Mouse (Mus musculus) testis, postnatal 10 days (tissue): Measurements from ENCODE around the gene Cdh13.

Experiments used
- DNase-seq: peaks from one replicate; pipeline ENCODE4 v3.0.0; 2021; ENCODE audit warnings: low spot score

Gene Cdh13

DNA sequence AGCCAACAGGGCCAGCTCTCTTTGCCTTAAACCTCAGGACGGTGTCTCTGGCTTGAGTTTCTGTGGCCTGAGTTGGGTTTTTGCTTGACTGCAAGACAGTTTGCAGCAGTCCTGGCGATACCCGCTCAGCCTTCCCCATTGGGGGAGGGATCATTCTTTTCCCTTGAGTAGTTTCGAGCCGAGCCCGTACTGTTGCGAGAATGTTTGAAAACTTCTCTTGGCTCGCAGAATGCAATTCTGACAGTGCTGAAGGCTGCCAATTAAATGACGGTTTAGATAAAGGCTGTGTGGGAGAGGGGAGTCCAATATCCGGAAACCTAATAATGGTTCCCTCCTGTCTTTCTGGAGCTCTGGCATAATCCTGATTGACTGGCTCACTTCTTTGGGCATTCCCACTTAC, 23.4 kb downstream of the Cdh13 start:
- DNase-seq, result no peak

DNA sequence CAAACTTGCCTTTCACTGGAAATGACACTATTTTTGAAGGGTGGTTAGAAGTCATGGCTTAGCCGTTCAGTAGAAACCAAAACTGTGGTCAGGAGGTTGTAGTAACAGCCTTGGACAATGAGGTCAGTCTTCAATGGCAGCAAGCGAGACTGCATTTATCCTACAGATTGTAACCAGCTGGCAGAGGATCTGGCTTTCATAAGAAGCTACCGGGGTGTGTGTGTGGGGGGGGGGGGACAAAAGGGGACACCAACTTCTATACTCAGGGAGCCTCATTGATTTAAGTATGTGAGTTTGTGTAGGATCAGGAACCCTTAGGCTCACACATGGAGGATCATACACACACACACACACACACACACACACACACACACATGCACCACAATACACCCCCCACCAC, 25.6 kb downstream of the Cdh13 start:
- no peak for DNase-seq

DNA sequence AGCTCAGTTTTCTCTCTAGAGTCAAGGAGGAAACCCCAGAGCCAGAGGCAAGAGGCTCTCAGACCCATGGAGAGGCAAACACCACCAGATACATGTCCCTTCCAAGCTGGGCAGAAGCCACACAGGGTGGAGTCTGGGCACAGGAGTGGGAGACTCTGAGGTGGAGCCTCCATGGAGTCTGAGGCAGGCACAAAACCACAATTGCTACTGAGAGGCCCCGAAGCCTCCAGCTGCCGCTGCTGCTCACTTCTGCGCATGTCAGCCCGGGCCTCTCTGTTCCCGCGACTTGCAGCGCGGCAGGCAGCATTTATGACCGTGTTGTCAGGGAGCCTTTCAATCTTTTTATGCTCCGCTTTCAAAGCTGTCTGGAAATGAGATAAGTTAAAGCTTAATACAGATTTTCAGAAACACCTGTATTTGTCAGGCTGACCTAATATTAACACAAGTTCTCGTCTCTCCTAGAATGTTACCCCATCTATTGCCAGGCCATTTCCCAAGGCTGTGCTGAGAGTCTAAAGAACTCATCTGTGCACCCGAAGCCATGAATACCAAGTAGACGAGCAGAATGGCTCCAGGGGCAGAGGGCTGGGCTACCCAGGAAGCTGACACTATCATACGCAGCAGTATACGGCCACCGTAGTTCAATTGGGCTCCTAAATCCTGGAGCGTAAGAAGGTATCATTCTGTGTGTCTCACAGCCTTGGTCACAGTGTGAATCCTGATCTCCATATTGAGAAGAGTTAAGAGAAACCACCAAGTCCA, 30.1 kb downstream of the Cdh13 start:
- no peak for DNase-seq

DNA sequence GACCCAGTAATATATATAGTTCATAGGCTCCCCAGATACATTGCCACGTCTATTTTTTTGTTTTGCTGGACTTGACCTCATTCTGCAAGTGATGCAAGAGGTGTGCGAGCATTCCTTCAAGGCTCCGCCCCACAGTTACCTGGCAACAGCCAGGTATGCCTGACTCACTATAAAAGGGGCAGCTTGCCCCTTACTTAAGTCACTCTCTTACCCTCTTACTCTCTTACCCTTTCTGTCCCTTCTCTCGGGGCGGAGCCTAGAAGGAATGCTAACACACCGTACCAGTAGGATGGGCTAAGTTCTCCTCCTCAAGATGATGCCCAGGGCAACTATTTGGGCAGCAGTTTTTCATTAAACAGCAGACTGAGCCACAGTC, 30.6 kb downstream of the Cdh13 start:
- DNase-seq, result no peak

DNA sequence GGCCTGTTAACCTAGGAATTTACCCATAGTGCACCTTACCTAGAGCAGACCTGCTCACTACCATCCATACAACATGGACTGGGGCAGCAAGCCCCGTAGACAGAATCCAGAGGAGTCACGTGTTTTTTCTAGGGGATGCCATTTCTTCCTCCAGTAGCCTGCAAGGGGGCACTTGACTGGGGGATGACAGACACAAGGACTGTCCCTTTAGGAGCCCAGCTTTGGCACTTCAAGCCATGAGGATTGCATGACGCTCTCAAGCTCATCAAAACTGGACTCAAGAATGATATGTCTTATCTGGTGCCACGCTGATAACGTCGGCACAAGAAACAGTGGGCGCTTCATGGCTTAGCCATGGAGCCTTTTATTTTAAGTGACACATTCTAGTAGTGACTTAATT, 31.4 kb downstream of the Cdh13 start:
- DNase-seq, result no peak

DNA sequence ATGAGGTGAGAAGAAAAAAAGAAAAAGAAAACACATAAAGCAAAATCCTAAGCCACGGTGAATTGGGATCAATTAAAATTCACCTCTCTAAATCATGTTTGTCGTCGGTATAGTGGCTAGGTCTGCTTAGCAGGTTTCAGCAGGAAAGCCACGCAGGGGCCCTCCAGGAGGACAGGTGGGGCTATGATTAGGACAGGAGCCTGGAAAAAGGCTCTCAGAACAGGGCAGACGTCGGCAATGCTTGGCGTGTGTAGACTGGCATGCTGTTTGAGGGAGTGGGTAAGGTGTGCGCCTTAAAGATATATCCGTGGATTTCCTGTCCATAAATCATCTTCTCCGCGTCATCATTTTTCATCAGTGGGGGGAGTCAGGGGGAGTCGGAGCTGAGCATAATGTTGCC, 32.9 kb downstream of the Cdh13 start:
- DNase-seq, result no peak

DNA sequence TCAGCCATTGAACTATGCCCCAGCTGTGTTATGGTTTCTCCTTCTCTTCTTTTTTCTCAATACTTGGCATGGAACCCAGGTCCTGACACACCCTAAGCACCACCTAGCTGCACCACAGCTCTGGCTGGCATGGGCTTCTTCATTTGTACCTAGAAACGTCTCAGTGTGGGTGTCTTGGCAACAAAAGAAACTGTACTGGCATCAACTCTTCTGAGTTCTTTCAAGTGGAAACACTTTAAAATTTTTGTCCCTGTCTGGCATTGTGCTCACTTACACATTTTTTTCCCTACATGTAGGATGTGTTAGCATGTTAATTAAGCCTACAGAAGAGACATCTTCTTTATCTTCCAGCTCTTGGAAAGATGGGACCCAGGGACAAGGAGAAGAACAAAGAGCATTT, 37.0 kb downstream of the Cdh13 start:
- DNase-seq, result no peak

DNA sequence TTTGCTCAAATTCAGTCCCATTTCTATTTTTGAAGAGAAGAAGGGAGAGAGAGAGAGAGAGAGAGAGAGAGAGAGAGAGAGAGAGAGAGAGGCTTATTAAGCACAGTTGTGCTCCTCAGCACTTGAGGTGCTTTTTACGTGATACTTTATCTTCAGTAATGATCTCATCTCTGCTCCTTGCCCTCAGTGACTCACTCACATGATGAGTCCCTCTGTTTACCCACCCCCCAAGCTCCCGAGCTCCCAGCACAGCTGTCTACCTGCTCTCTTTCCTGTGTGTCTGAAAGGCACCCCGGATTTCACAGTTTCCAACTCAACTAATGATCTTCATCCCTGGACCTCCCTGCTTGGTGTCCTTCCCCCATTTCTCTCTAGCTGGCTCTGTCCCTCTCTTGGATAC, 39.9 kb downstream of the Cdh13 start:
- DNase-seq, result no peak

DNA sequence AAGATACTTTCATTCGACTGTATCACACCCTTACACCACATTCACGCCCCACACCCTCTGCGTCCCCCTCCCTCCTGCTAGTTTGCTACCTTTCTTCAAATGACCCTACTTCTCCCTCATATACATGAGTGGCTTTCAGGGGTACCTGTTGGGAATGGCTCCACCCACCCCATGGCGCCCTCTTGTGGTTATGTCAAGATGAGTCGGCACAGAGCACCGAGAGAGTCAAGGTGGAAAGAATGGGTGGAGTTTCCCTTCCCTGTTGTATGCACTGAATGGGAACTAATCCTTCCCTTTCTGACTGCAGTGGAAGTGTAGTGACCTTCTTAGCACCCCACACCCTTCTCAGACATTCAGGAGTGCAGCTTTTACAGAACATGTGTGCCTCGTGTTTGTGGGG, 51.4 kb downstream of the Cdh13 start:
- DNase-seq, result peak; percentile 45

DNA sequence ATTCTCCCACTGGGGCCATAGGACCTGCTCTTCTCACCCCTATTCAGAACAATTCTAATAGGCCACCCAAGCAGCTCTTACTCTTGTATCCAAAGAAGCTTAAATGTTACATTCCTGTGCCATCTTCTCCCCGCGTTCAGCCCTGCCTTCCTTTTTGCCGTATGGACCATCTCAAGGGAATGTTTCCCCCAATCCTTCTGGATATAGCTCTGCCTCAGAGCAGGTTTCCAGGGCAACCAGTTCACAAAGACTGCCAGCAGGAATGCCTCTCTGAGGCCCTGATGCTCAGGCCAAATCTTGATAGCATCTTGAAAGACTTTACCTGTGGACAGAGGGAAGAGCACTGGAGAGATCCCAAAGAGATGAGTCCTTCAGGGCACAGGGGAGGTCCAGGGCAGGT, 56.2 kb downstream of the Cdh13 start:
- no peak for DNase-seq

DNA sequence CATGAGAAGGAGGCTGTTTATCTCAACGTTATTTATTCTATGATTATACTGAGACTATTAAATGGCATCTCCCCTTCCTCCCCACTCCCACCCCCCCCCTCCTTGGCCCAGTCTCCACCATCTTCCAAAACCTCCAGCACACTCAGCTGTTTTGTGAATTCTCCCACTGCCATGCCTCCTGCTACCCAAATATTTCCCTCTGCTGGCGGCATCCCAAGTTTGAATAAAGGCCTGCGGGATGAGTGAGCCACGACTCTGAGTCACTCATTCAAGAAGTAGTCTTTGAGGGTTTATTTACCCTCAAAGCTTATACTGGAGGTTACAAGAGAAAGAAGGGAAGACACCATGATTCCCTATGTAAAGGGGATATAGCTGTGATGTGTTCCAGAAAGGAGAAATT, 59.7 kb downstream of the Cdh13 start:
- DNase-seq, result no peak

DNA sequence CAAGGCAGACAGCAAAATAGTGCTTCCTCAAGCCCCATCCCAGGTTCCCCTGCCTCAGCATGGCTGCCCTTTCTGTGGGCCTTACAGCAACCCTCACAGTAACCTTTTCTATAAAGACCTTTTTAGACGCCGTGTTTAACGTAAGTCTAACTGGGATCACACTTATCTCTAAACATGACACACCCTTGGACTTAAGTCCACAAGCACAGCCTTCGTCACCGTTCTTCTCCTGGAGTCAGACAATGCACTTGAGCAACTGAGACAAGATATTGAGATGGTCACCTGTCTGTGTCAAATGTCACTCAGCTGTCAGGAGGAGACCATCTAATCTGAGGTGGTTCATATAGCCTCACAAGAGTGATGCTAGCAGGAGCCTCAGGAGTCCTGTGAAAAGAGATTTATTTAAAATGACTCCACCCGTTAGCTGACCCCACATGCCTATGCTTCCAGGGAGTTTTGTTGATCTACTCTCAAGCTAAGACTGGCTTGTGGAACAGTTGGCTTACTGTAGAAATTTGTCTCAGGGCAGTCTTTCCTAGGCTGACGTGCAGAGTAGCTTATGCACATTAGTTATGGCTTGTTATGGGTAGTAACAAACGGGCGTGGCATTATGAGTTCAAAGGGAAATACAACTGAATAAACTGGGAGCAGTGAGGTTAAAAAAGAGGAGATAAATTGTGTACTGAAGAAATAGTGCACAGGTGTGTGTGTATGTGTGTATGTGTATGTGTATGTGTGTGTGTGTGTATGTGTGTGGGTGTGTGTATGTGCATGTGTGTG, 65.4 kb downstream of the Cdh13 start:
- no peak for DNase-seq

DNA sequence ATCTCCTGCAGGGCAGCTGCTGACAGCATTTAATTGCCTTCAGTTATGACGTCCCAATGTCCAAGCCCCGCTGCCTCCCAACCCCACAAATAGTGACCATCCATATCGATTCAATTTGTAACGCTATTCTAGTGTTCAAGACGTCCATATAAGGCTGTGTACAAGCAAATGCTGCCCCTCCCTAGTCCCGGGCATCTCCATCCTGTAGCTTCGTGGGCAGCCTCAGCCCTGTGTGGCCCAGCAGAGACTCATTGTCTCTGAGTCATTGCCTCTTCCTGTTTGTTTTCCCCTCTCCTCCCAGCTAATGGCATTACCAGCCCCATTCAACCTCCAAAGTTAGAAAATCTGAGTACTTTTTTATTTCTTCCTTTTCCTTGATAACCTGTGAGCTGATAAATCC, 66.6 kb downstream of the Cdh13 start:
- no peak for DNase-seq

DNA sequence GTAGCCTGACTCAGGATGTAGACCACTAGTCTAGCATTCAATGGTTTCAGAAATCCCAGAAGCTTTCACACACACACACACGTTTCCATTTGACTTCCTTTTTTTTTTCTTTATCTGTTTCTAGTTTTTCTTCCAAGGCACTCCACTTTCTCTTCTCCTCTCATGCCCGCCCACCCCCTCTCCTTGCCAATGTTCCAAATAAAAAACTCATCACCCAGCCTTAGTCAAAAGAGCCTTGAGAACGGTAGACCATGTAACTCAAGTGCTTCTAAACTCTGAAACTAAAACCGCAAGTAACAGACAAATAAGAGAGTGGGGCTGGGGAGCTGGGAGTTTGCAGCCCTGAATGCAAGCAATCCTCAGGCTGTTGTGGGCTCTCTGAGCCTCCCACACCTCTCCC, 69.5 kb downstream of the Cdh13 start:
- DNase-seq, result no peak

DNA sequence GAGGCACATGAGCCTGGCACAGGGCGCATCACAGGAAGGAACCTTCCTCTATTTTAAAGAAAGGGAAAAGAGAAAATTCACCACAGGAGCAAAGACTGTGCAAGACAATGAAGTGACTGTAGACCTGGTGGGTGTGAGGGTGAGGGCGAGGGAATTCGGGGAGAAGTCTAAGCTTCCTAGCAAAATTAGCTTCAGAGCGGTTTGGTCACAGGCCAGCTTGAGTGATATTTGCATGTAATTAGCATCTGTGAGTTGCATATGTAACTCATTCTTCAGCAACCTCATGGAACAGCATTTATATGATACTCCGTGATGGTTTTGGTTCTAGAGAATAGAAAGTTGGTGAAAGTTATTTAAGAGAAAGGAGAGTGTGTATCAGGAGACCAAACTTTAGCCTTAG, 73.5 kb downstream of the Cdh13 start:
- no peak for DNase-seq

DNA sequence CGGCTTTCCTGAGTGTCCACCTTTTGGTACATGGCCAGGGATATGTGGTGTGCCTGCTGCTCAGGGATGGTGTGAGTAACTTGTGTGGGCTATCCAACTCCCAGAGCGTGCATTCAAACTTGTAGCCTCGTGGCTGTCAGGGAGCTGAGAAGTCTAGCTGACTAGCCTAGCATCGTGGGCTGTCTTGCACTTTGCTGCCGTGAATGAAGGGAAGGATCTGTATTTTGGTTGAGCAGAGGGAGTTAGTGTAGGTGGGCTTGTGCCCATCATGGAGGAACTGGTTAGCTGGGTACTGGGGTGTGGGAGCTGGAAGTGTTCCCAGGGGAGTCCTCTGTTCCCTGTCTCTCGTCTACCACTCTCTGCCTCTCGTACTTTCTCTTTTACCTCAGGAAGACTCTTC, 74.1 kb downstream of the Cdh13 start:
- no peak for DNase-seq

DNA sequence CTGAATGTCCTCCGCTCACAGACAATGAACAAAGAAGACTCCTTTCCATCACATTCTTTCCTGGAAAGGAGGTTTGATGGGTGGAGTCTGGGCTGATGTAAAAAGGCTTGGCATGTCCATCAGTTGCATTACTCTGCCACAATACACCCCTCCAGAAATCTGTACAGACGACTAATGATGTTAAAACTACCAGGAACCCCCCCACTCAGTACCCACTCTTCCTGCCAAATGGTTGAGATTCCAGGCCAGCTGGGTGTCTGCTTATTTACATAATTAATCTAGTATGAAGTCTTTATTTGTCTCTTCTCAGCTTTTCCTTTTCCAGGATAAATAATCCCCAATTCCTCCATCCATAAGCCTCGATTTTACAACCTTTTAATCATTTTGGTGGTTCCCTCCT, 80.2 kb downstream of the Cdh13 start:
- no peak for DNase-seq

DNA sequence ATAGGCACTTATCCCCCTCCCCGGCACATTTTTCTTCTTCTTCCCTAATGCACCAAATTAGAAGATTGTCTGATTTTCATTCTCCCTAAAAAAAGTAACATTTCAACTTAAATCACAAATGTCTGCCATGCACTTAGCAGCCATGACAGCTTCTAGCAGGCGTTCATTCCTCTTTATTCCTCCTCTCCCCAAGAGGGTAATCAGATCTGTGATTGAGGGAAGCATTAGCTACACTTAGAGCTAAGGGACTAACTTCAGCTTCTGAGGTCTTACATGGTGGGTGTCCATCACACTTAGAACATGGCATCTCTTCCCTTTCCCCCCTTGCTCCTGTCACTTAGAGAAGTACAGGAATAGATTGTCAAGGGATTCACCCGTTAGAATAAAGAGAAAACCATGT, 89.6 kb downstream of the Cdh13 start:
- no peak for DNase-seq

DNA sequence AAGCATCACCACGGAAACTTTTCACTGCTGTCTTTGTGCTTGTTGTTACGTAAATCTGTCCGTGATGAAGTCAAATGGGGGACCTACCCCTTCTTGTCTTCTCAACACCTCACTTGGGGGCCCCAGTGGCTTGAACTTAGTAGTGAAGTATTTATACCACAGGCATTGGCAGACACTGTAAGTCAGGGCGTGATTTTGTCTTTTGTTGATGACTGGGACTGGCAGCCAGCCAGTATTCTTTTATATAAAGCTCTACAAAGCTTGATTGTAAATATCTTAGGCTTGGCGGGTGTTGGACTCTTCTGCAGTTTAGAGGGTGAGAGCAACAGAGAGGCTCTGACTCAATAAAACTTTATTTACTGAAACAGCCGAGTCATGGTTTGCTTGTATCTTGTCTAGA, 91.2 kb downstream of the Cdh13 start:
- DNase-seq, result no peak

DNA sequence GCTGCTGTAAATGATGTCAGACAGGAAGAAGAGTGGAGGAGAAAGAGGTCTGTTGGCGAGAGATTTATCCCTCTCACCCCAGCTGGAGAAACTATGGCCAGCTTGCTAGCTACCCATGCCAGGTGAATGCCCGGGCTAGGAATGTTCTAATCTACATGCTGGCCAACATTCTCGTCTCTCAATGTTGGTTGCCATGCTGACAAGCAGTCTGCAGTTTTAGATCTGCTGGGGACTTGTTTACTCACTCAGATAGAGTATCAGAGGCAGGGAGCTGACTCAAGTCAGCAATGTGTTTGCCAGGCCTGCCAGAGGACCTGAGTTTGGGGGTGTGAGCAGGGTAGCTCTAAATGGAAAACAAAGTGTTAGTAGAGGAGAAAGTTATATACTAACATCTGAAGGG, 93.3 kb downstream of the Cdh13 start:
- DNase-seq, result no peak

DNA sequence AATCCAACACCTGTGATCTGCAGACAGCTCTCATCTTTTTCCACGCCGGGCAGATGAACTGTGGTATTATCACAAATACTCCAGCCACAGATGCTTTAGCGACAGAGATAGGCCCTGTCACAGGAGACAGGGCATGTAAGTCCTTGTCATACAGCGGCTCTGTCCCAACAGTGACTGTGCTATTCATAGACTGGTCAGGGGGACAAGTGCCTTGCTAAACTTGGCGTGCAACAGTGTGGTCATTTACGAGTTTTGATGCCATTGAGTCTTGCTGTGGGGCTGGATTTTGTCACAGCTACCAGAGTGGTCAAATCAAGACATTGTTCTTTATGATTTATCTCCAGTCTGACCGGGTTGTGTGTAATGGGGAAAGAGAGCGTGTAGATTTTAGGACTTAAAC, 95.5 kb downstream of the Cdh13 start:
- DNase-seq, result no peak

DNA sequence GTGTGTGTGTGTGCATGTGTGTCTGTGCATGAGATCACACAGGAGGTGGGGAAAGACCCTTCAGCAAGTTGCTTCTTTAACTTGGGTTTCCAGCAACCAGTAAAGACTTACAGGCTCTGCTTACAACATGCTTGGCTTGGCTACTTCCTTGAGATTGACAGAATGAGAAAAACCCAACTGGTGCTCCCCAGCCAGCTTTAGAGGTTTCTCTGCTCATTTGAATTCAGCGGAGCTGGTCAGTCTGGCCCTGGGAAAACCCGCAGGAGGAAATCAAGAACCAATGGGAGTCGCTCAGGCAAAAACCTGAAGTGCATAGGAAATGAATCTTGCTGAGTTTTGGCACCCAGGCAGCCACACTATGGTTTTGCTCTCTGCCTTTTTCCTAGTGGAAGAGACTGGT, 96.1 kb downstream of the Cdh13 start:
- DNase-seq, result no peak

DNA sequence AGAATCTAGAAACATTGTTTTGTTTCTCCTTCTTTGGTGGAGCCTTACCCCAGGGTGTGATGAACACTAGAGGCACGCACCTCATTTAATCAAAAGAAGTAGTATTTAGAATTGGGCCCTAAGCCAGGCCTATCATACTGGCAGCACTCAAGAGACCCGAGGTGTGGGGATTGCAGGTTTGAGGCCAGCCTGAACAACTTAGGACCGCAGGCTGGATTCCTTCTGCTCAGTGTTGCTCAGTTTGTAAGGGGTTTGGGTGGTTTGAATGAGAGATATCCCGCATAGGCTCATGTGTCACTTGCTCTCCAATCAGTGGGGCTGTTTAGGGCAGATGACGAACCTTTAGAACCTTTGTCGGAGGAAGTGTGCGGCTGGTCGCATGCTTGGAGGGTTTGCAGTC, 96.5 kb downstream of the Cdh13 start:
- DNase-seq, result no peak

DNA sequence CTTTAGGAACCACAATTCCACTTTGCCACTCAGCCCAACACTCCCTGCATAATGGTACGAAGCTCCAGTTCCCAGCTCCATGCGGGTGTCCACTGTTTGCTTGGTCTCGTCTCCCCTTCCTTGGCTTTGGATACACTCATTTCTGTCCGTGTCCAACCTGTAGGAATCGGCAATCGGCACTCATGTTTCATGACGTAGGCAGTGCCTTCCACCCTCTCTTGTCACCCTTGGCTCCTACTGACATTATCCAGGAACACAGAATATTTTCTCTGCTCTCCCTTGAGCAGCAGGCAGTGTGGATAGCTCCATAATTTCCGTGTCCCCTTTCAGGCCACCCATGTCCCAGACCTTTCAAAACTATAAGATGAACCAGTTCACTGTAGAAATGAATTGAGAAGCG, 97.2 kb downstream of the Cdh13 start:
- no peak for DNase-seq
